Mouse (Mus musculus): ENCODE data around the gene Iqschfp. TPM values are rescaled to one million over a fixed set of nuclear protein-coding genes. Genes with fewer than 3 reads are reported as not detected.

Gene Iqschfp
- polyA plus RNA-seq, 1 experiment from 2014 or later: 6.1 TPM

- Histone ChIP-seq H3K27me3 (no peaks in the 10 kb centered on the region), H3K27ac (replicated peaks) (no peak overlapping the region), H3K4me3 (no peak overlapping the region), H3K9me3 (no peaks in the 10 kb centered on the region), H3K4me1 (no peaks in the 10 kb centered on the region; the same call in 1 of the 2 replicates), H3K4me2 (replicated peaks) (no peak overlapping the region), H3K9ac (replicated peaks) (no peak overlapping the region), H3K36me3 (no peaks in the 10 kb centered on the region)
- 65% methylated on average over 8 of the region's 8 CpGs for WGBS
- ATAC-seq (ENCODE audit: low FRiP score, low read depth): no peak
These were observed 295.4 kb downstream of the Iqschfp start for GRCm38 (mm10) chr3:68187471-68187870.

GRCm38 (mm10) chr3:68189100-68189499 lies 297.1 kb downstream of the Iqschfp start:
- Histone ChIP-seq H3K4me3 (no peak overlapping the region), H3K4me1 (no peaks in the 10 kb centered on the region; the same call in 1 of the 2 replicates), H3K36me3 (no peaks in the 10 kb centered on the region), H3K9ac (replicated peaks) (no peak overlapping the region), H3K9me3 (no peaks in the 10 kb centered on the region), H3K27ac (replicated peaks) (no peak overlapping the region), H3K4me2 (replicated peaks) (no peak overlapping the region), H3K27me3 (no peaks in the 10 kb centered on the region)
- 85% methylated on average over 2 of the region's 2 CpGs for WGBS
- ATAC-seq (ENCODE audit: low FRiP score, low read depth): no peak

- no peak overlapping the region for H3K27ac ChIP-seq (replicated peaks)
- no peak overlapping the region for H3K4me3 ChIP-seq
- H3K9ac ChIP-seq (replicated peaks): no peak overlapping the region
- H3K9me3 ChIP-seq: no peaks in the 10 kb centered on the region
- no peaks in the 10 kb centered on the region for H3K36me3 ChIP-seq
- no peaks in the 10 kb centered on the region for H3K27me3 ChIP-seq
- no peak for ATAC-seq (ENCODE audit: low FRiP score, low read depth)
- H3K4me1 ChIP-seq: peaks cover 2% of the 10 kb centered on the region
- 94% methylated on average over 1 of the region's 1 CpGs for WGBS
- no peak overlapping the region for H3K4me2 ChIP-seq (replicated peaks)
These were observed 304.9 kb downstream of the Iqschfp start for GRCm38 (mm10) chr3:68196933-68197332.

GRCm38 (mm10) chr3:68201214-68201613 lies 309.2 kb downstream of the Iqschfp start:
- H3K27ac ChIP-seq (replicated peaks): no peak overlapping the region
- WGBS: 35% methylated on average over 1 of the region's 1 CpGs
- no peak overlapping the region for H3K4me2 ChIP-seq (replicated peaks)
- peaks cover 18% of the 10 kb centered on the region for H3K4me1 ChIP-seq
- H3K36me3 ChIP-seq: no peaks in the 10 kb centered on the region
- no peak for ATAC-seq (ENCODE audit: low FRiP score, low read depth)
- H3K4me3 ChIP-seq: no peak overlapping the region
- no peaks in the 10 kb centered on the region for H3K27me3 ChIP-seq
- no peak overlapping the region for H3K9ac ChIP-seq (replicated peaks)
- H3K9me3 ChIP-seq: no peaks in the 10 kb centered on the region

GRCm38 (mm10) chr3:68202162-68202902 lies 310.3 kb downstream of the Iqschfp start:
- no peaks in the 10 kb centered on the region for H3K36me3 ChIP-seq
- no peaks in the 10 kb centered on the region for H3K9me3 ChIP-seq
- H3K27ac ChIP-seq (replicated peaks): peak overlapping the region; percentile 35
- H3K4me1 ChIP-seq: peaks cover 18% of the 10 kb centered on the region
- no peaks in the 10 kb centered on the region for H3K27me3 ChIP-seq
- H3K9ac ChIP-seq (replicated peaks): no peak overlapping the region
- 26% methylated on average over 4 of the region's 4 CpGs for WGBS
- H3K4me3 ChIP-seq: no peak overlapping the region
- ATAC-seq (ENCODE audit: low FRiP score, low read depth): peak; percentile 85
- H3K4me2 ChIP-seq (replicated peaks): no peak overlapping the region

- Histone ChIP-seq H3K9ac (replicated peaks) (no peak overlapping the region), H3K27ac (replicated peaks) (no peak overlapping the region), H3K9me3 (no peaks in the 10 kb centered on the region), H3K36me3 (no peaks in the 10 kb centered on the region), H3K4me3 (no peak overlapping the region), H3K4me2 (replicated peaks) (no peak overlapping the region), H3K27me3 (no peaks in the 10 kb centered on the region), H3K4me1 (peaks cover 18% of the 10 kb centered on the region)
- ATAC-seq (ENCODE audit: low FRiP score, low read depth): no peak
- 67% methylated on average over 4 of the region's 4 CpGs for WGBS
These were observed 312.0 kb downstream of the Iqschfp start for GRCm38 (mm10) chr3:68203934-68204467.

- Histone ChIP-seq H3K9ac (replicated peaks) (no peak overlapping the region), H3K4me3 (no peak overlapping the region), H3K27ac (replicated peaks) (no peak overlapping the region), H3K9me3 (no peaks in the 10 kb centered on the region), H3K27me3 (no peaks in the 10 kb centered on the region), H3K4me1 (no peaks in the 10 kb centered on the region), H3K4me2 (replicated peaks) (no peak overlapping the region), H3K36me3 (no peaks in the 10 kb centered on the region)
- WGBS: 77% methylated on average over 4 of the region's 4 CpGs
- no peak for ATAC-seq (ENCODE audit: low FRiP score, low read depth)
These were observed 318.4 kb downstream of the Iqschfp start for GRCm38 (mm10) chr3:68210422-68210821.

- Histone ChIP-seq H3K4me2 (replicated peaks) (no peak overlapping the region), H3K36me3 (no peaks in the 10 kb centered on the region), H3K9me3 (no peaks in the 10 kb centered on the region), H3K9ac (replicated peaks) (no peak overlapping the region), H3K27me3 (no peaks in the 10 kb centered on the region), H3K4me3 (no peak overlapping the region), H3K27ac (replicated peaks) (no peak overlapping the region), H3K4me1 (no peaks in the 10 kb centered on the region)
- no peak for ATAC-seq (ENCODE audit: low FRiP score, low read depth)
- 94% methylated on average over 3 of the region's 3 CpGs for WGBS
These were observed 329.4 kb downstream of the Iqschfp start for GRCm38 (mm10) chr3:68221452-68221851.

GRCm38 (mm10) chr3:68239887-68240286 lies 347.9 kb downstream of the Iqschfp start:
- H3K27me3 ChIP-seq: no peaks in the 10 kb centered on the region
- H3K4me1 ChIP-seq: no peaks in the 10 kb centered on the region
- H3K36me3 ChIP-seq: no peaks in the 10 kb centered on the region
- no peak overlapping the region for H3K4me3 ChIP-seq
- H3K27ac ChIP-seq (replicated peaks): no peak overlapping the region
- H3K4me2 ChIP-seq (replicated peaks): no peak overlapping the region
- WGBS: 87% methylated on average over 2 of the region's 2 CpGs
- H3K9me3 ChIP-seq: no peaks in the 10 kb centered on the region
- H3K9ac ChIP-seq (replicated peaks): no peak overlapping the region
- no peak for ATAC-seq (ENCODE audit: low FRiP score, low read depth)

GRCm38 (mm10) chr3:68243239-68243638 lies 351.2 kb downstream of the Iqschfp start:
- WGBS: 71% methylated on average over 3 of the region's 3 CpGs
- Histone ChIP-seq H3K36me3 (no peaks in the 10 kb centered on the region), H3K9me3 (no peaks in the 10 kb centered on the region), H3K27me3 (no peaks in the 10 kb centered on the region), H3K9ac (replicated peaks) (no peak overlapping the region), H3K4me2 (replicated peaks) (no peak overlapping the region), H3K27ac (replicated peaks) (no peak overlapping the region), H3K4me1 (no peaks in the 10 kb centered on the region), H3K4me3 (no peak overlapping the region)
- ATAC-seq (ENCODE audit: low FRiP score, low read depth): no peak

- Histone ChIP-seq H3K4me1 (no peaks in the 10 kb centered on the region), H3K9ac (replicated peaks) (no peak overlapping the region), H3K36me3 (no peaks in the 10 kb centered on the region), H3K4me3 (no peak overlapping the region), H3K4me2 (replicated peaks) (no peak overlapping the region), H3K27ac (replicated peaks) (no peak overlapping the region), H3K27me3 (no peaks in the 10 kb centered on the region), H3K9me3 (no peaks in the 10 kb centered on the region)
- 90% methylated on average over 4 of the region's 4 CpGs for WGBS
- ATAC-seq (ENCODE audit: low FRiP score, low read depth): no peak
These were observed 354.1 kb downstream of the Iqschfp start for GRCm38 (mm10) chr3:68246154-68246553.

- 79% methylated on average over 2 of the region's 2 CpGs for WGBS
- H3K36me3 ChIP-seq: no peaks in the 10 kb centered on the region
- H3K9ac ChIP-seq (replicated peaks): no peak overlapping the region
- H3K9me3 ChIP-seq: no peaks in the 10 kb centered on the region
- H3K4me1 ChIP-seq: no peaks in the 10 kb centered on the region
- H3K4me2 ChIP-seq (replicated peaks): no peak overlapping the region
- H3K4me3 ChIP-seq: no peak overlapping the region
- H3K27ac ChIP-seq (replicated peaks): no peak overlapping the region
- no peak for ATAC-seq (ENCODE audit: low FRiP score, low read depth)
- H3K27me3 ChIP-seq: no peaks in the 10 kb centered on the region
These were observed 358.6 kb downstream of the Iqschfp start for GRCm38 (mm10) chr3:68250589-68250988.
